Mouse (Mus musculus) heart, postnatal 0 days (tissue): ENCODE measurements around the gene Lrrk2. TPM values are rescaled to one million over a fixed set of nuclear protein-coding genes. Genes with fewer than 3 reads are reported as not detected.

Experiments
- ATAC-seq: fragments of 200-750 bp; cut with Nextera tagmentation; 2 replicates; pipeline ENCODE4 v1.8.0; 2017; ENCODE audit warnings: low read depth, moderate number of reproducible peaks, moderate library complexity; ENCODE audit not compliant: insufficient read depth
- DNase-seq: peaks from one replicate; pipeline ENCODE4 v3.0.0-alpha.2; 2016; ENCODE audit warnings: low spot score
- H3K27ac ChIP-seq: fragments of 300-500 bp; sonication (generic); 2 replicates; pipeline ENCODE4 v1.5.1; 2014; ENCODE audit warnings: low read depth, mild to moderate bottlenecking
- H3K27me3 ChIP-seq: fragments of 300-500 bp; sonication (generic); 2 replicates; pipeline ENCODE4 v1.6.1; 2014; ENCODE audit warnings: low read length, mixed read lengths; ENCODE audit not compliant: control insufficient read depth, insufficient read depth
- H3K36me3 ChIP-seq: fragments of 300-500 bp; sonication (generic); replicated peaks from 2 replicates; pipeline ENCODE4 v1.6.1; 2014; ENCODE audit warnings: low read length, mixed read lengths; ENCODE audit not compliant: control insufficient read depth, insufficient read depth
- H3K4me1 ChIP-seq: fragments of 300-500 bp; sonication (generic); 2 replicates; pipeline ENCODE4 v1.6.1; 2014; ENCODE audit warnings: antibody characterized with exemption; ENCODE audit not compliant: control insufficient read depth, insufficient read depth
- H3K4me2 ChIP-seq: fragments of 300-500 bp; sonication (generic); 2 replicates; pipeline ENCODE4 v1.6.1; 2014; ENCODE audit warnings: low read depth, mild to moderate bottlenecking, low read length, moderate library complexity
- H3K4me3 ChIP-seq: fragments of 300-500 bp; sonication (generic); 2 replicates; pipeline ENCODE4 v1.5.1; 2014; ENCODE audit warnings: low read depth, low read length
- H3K9ac ChIP-seq: fragments of 300-500 bp; sonication (generic); replicated peaks from 2 replicates; pipeline ENCODE4 v1.6.1; 2014; ENCODE audit warnings: low read depth, low read length, mixed read lengths
- H3K9me3 ChIP-seq: fragments of 300-500 bp; sonication (generic); replicated peaks from 2 replicates; pipeline ENCODE4 v1.6.1; 2016; ENCODE audit warnings: low read length; ENCODE audit not compliant: control insufficient read depth
- CTCF ChIP-seq: IDR thresholded peaks from 2 replicates; pipeline ENCODE4 v1.5.1; 2016; ENCODE audit warnings: antibody characterized with exemption, control low read depth, low read depth
- EP300 ChIP-seq: IDR thresholded peaks from 2 replicates; pipeline ENCODE4 v1.6.1; 2016; ENCODE audit warnings: antibody characterized with exemption, low read depth
- WGBS: fragments of 180-500 bp; shearing (Covaris S2); extraction: QIAGEN DNeasy Blood & Tissue Kit; methylation state at CpG from one replicate; pipeline ENCODE4 v1.1.7; 2014; 5-methylcytosine and 5-hydroxymethylcytosine counted together
- polyA plus RNA-seq: library from polyadenylated mRNA; unstranded; fragments of >200 nt; fragmentation: Nextera tagmentation; extraction: Ambion mirVana; gene quantifications from 2 replicates; pipeline ENCODE4 v1.2.1, GENCODE M21; 2015
- total RNA-seq: library from RNA; depleted of rRNA; stranded (reverse); fragments of >200 nt; gene quantifications from 2 replicates; pipeline ENCODE4 v1.2.3, GENCODE M21; 2014; ENCODE audit warnings: low replicate concordance

Lrrk2 gene
- total and polyA plus RNA-seq, 2 experiments from 2014 or later: 3.7 to 5.3 TPM

DNA sequence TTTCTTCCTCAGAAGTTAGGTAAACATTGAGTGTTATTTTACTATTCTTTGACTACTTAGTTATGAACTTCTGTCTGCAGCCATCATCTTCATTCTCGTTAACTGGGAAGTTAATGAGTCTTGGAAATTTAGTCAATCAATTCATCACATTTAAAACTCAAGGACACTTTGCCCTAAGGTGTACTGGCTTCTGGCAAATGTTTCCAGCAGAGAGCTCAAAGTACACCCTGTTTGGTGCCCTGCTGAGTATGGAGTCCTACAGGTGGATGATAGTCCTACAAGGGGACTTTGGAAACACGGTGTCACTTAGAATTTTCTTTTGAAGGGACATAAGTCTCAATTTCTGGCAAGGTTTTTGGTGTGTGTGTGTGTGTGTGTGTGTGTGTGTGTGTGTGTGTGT is 1.8 kb upstream of the Lrrk2 start:
- ATAC-seq (no peak), DNase-seq (no peak)
- H3K9ac ChIP-seq: no peak overlapping the region
- H3K4me2 ChIP-seq: no peak overlapping the region
- no peaks in the 10 kb centered on the region for H3K27me3 ChIP-seq
- no peak for TF ChIP-seq CTCF
- no peak for TF ChIP-seq EP300
- 89% methylated on average over 2 of the region's 2 CpGs for whole genome bisulfite sequencing
- H3K9me3 ChIP-seq: no peaks in the 10 kb centered on the region
- no peak overlapping the region for H3K27ac ChIP-seq
- peaks cover 14% of the 10 kb centered on the region for H3K4me1 ChIP-seq
- no peak overlapping the region for H3K4me3 ChIP-seq
- H3K36me3 ChIP-seq: no peaks in the 10 kb centered on the region

DNA sequence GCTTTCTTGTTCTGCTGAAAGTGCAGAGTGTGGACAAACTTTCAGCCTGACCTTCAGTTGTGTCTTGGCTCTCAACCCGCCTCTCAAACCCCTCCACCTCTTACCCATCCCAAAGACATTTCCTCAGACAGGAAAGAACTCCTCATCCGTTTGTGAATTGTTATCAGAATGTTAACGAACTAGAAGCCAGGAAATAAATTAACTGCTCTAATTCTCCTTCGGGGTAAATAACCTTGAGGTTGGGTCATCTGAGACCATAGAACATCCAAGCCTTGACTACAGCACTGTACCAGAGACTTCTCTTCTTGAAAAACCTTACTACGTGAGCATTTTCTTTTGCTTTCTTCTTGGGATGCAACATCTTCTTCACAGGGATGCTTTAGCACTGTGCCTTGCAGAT is 988 bp upstream of the Lrrk2 start:
- TF ChIP-seq CTCF (no peak), EP300 (no peak)
- Histone ChIP-seq H3K4me1 (peaks cover 14% of the 10 kb centered on the region), H3K27ac (peak overlapping the region; percentile 90; the same call in 1 of the 2 replicates), H3K4me3 (no peak overlapping the region), H3K9ac (no peak overlapping the region), H3K36me3 (no peaks in the 10 kb centered on the region), H3K27me3 (no peaks in the 10 kb centered on the region), H3K9me3 (no peaks in the 10 kb centered on the region), H3K4me2 (peak overlapping the region; percentile 70)
- WGBS: 66% methylated on average over 5 of the region's 5 CpGs
- ATAC-seq (no peak), DNase-seq (no peak)

DNA sequence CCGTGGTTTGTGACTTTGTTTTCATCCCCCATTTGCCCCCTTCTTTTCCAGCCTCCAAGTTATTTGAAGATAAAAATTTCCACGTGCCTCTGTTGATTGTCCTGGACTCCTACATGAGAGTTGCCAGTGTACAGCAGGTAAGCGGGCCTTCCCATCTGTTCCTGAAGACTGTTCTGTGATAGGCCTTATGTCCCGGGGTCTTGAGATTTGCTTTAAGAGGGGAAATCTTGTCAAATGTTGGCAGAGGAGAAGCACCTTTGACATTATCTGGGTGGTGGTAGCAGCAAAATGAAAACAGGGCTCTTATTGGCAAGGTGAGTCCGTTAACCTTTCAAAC is 562 bp downstream of the Lrrk2 start:
- H3K27ac ChIP-seq: peak overlapping the region; percentile 90
- H3K36me3 ChIP-seq: 0 out of 2 replicates have a peak, but pooled peaks cover 4% of the 10 kb centered on the region
- H3K4me1 ChIP-seq: peaks cover 14% of the 10 kb centered on the region
- peak overlapping the region; percentile 60 for H3K4me3 ChIP-seq
- ATAC-seq (0 out of 2 replicates have a peak, but pooled peaks have one; percentile 17), DNase-seq (no peak)
- TF ChIP-seq CTCF: no peak
- WGBS: 12% methylated on average over 5 of the region's 5 CpGs
- peak overlapping the region; percentile 70 for H3K4me2 ChIP-seq
- no peaks in the 10 kb centered on the region for H3K9me3 ChIP-seq
- peak overlapping the region; percentile 62 for H3K9ac ChIP-seq
- no peaks in the 10 kb centered on the region for H3K27me3 ChIP-seq

DNA sequence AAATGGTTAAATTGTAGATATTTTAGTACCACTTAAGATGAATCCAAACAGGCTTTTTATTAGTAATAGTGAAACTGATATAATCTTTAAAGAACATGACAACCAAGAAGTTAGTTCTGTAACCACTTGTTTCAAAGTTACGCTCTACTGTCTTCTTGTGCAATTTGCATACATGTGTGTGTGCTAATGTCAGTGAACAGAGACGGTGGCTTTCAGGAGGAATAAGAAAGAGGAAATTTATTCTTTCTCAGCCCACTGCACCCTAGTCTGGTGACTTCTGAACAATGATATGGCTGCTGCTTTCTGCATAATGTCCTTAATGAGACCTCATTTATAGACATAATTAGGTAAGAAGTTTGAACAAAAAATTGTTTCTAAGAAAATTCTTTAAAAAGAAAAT is 7.1 kb downstream of the Lrrk2 start:
- no peak overlapping the region for H3K27ac ChIP-seq
- TF ChIP-seq CTCF: no peak
- TF ChIP-seq EP300: no peak
- no peak for DNase-seq
- no peak for ATAC-seq
- no peak overlapping the region for H3K9ac ChIP-seq
- no peaks in the 10 kb centered on the region for H3K9me3 ChIP-seq
- H3K4me1 ChIP-seq: no peaks in the 10 kb centered on the region
- WGBS: 88% methylated on average over 2 of the region's 2 CpGs
- no peak overlapping the region for H3K4me2 ChIP-seq
- no peaks in the 10 kb centered on the region for H3K27me3 ChIP-seq
- H3K36me3 ChIP-seq: peaks cover 47% of the 10 kb centered on the region
- H3K4me3 ChIP-seq: no peak overlapping the region

DNA sequence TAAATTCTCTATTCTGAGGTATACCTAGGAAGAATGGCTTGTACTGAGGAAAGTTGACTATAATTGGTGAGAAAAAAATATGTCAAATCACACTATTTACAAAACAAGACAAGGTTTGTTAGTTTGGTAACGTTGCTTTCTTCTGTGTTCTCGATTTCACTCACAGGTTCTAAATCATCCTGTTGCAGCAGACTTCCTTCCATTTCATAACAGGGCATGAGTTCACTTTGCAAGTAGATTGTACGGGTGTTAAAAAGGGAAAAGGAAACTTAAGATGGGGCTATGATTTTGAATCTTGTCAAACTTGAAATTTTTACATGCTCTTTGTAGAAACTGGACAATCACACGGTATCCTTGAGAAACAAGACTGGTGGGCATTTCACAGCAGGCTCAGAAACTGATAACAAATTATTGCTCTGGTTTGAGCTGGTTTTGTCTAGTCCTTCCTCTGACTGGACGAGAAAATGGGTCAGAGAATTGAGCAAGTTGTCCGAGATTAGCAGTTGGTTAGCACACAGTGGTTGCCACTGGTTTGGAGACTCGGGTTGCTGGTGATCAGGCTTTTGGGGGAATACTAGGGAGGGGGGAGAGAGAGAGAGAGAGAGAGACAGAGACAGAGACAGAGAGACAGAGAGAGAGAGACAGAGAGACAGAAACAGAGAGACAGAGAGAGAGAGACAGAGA is 13.0 kb downstream of the Lrrk2 start:
- H3K4me3 ChIP-seq: no peak overlapping the region
- peaks cover 72% of the 10 kb centered on the region for H3K36me3 ChIP-seq
- no peak overlapping the region for H3K4me2 ChIP-seq
- H3K4me1 ChIP-seq: no peaks in the 10 kb centered on the region
- no peak overlapping the region for H3K27ac ChIP-seq
- 78% methylated on average over 7 of the region's 7 CpGs for WGBS
- DNase-seq: no peak
- no peaks in the 10 kb centered on the region for H3K9me3 ChIP-seq
- H3K9ac ChIP-seq: no peak overlapping the region
- no peak for TF ChIP-seq EP300
- no peak for TF ChIP-seq CTCF
- no peaks in the 10 kb centered on the region for H3K27me3 ChIP-seq
- ATAC-seq: no peak

DNA sequence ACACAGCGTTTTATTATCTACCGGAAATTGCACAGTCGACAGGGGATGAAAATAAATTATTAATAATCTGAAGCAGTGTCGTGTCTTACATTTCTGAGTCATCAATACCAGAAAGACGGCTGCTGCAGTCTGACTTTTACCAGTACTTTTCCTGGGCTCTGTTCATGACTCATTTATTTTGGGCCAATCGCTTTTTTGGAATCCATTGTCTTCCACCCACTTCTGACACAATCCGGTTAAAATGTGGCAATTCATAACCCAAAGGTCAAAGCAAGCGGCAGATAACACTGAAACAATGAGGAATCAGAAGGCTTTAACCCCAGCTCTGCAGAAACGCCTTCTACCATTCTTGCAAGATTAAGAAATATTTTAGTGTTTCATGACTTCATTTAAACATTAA is 17.7 kb downstream of the Lrrk2 start:
- H3K4me3 ChIP-seq: no peak overlapping the region
- DNase-seq (no peak), ATAC-seq (no peak)
- H3K4me2 ChIP-seq: no peak overlapping the region
- TF ChIP-seq CTCF (no peak), EP300 (no peak)
- no peaks in the 10 kb centered on the region for H3K27me3 ChIP-seq
- no peak overlapping the region for H3K27ac ChIP-seq
- H3K4me1 ChIP-seq: no peaks in the 10 kb centered on the region
- 72% methylated on average over 9 of the region's 9 CpGs for WGBS
- H3K9me3 ChIP-seq: no peaks in the 10 kb centered on the region
- H3K36me3 ChIP-seq: peaks cover 32% of the 10 kb centered on the region
- no peak overlapping the region for H3K9ac ChIP-seq
